Mouse (Mus musculus): ENCODE measurements around the gene Capn9.

- TF ChIP-seq POLR2A (IDR thresholded peaks at IDR 0.05; ENCODE audit: low read depth, low read length) (0 out of 2 replicates have a peak, but pooled peaks have one; percentile 43), CTCF (IDR thresholded peaks at IDR 0.05; ENCODE audit: borderline replicate concordance, insufficient read depth, low read length) (no peak)
These were observed 85.9 kb downstream of the Capn9 start for GRCm38 (mm10) chr8:124661781-124662180.

Data from embryonic fibroblast, embryonic 13.5 days (primary cell).